Mouse (Mus musculus): ENCODE results near the gene Sec23b.
"Not testable (repeated sequence)": the region's sequence is repeated elsewhere in the genome, so short reads cannot be mapped to it uniquely, and the experiment has no call there.

The Sec23b gene

DNA sequence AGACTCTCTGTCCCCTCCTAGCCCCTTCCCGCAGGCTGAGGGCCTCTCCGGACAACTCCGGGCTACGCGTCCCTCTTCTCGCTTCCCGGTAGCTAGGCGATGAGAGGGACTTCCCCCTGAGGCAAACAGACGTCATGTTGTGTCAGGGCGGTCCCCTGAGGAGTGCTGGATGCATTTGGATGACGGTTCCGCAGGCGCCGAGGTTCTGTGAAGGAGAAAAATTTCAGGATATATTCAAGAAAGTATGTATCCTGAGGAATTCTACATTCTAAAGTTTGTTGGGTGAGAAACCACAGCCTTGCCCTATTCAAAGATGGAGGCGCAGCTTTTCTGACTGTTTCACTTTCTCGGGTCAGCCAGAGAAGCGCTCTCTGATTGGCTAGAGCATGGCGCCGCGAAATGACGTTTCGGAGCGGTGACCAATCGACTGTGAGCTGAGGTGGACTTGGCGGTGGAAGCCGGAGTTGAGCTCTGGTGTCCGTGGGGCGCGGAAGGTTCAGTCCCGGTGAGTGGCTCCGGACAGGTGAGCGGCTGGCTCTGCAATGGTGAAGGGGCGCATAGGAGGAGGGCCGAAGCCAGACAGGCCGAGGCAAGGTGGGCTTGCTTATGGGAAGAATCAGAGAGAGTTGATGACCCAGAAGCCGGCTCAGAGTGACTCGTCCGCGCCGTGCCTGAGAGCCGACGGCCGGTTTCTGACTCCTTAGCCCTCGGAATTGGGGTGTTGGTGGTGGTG, at the start of gene Sec23b:
Gene Sec23b (plus strand): TSS at position 410 of the 733 bp plus-strand sequence.
- peak; percentile 68 for DNase-seq (ENCODE audit: extremely low read depth, low read depth, low spot score)

DNA sequence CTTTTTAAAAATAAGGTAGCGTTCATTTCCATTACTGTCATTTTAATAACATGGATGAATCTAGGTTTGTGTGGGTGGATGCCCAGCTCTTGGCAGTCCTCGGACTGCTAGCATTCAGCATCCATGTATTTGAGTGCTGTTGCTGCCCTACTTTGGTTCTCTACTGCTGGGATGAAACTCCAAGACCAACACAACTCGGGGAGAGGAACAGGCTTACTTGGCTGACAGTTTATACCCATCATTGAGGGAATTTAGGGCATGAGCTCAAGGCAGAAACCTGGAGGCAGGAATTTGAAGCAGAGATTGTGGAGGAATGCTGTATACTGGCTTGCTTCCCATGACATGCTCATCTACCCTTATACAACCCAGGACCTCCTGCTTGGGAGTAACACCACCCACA, 41.4 kb upstream of the Sec23b start:
- DNase-seq (ENCODE audit: extremely low read depth, low read depth, low spot score) = no peak

DNA sequence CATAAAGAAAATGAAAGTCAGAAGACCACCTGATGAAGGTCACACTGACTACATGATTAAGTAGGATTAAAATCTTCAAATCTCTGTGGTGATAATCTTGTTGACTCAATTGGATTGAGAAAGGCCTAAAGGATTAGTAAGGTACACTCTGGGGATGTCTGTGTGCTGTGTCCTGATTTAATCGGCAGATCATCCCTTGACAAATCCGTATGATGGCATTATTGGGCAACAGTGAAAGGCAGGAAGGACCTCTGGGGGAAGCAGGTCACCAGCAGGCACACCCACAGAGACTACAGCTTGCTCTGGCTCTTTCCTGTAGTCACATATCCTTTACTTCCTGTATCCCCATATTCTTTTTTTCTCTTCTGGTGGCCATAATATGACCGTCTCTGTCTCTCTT, 36.3 kb upstream of the Sec23b start:
- DNase-seq (ENCODE audit: extremely low read depth, low read depth, low spot score) = peak; percentile 64

DNA sequence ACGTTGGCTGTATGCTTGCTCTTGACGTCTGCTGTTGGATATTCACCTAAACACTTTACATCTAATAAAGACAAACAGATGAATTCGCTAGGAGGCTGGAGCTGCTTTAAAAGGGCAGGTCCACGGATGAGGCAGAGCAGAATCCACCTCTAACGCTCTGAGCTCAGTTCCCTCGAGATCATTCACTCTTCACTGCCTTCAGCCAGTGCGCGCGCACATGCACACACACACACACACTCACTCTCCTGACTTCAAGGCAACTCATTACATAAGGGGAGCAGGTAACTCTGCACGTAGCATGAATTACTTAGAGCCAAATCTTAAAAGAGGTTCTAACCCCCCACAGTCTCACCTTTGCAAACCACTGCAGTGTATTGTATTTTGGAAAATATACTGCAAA, 30.2 kb upstream of the Sec23b start:
- no peak for DNase-seq (ENCODE audit: extremely low read depth, low read depth, low spot score)

DNA sequence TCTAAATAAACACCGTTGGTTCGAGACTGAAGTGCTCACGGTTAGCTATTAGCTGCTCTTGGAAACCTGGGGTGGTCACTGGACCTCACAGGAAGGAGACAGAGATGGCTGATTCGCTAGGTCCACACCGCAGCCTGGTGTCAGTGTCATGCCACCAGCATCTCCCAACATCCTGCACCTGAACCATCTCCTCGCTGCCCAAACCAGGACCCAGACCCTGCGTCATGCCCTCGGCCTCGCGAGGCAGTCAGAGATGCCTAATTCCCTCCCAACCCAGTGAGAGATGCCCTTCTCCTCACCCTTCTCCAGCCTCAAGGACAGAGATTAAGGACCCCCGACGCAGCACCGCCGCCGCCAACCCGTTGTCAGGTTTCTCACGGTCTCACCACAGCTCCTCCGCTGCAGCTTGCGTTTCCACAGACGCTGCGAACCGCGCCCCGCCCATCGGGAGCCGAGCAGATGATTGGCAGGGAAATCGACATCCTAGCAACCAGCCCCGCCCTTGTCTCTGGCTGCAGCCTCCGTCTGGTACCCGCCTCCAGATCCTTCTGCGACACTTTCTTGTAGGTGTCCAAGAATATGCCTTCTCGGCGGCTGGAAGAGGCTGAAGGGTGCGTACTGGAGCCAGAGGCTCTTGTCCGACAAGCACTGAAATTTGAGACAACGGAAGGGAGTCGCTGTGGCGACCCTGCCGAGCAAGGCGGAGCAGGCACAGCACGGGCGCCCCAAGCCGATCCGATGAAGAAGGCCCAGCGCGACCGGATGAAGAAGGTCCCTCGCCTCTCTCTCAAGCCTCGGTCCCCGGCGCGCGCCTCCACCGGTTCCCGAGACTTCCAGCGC, 28.8 kb upstream of the Sec23b start, which contains the start of the genes Dzank1 and Polr3f:
Gene Dzank1 (minus strand): TSS at position 434 of the 840 bp plus-strand sequence.
Gene Polr3f (plus strand): TSS at position 738 of the 840 bp plus-strand sequence.
- peak; percentile 42 for DNase-seq (ENCODE audit: extremely low read depth, low read depth, low spot score)

DNA sequence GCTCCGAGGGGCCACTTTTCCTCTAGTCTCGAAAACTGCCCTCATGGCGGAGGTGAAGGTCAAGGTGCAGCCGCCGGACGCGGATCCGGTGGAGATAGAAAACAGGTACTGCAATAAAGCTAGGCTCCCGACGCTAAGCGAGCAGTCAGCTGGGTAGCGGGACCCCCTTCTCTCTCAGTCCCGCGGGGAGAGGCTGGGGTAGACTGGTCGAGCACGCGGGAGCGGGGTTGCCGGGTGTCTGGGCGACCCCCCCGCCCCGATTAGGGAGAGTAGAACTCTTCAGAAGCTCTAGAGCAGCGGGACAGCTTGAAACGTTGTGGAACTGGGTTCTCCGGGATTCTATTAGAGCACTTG, 28.2 kb upstream of the Sec23b start:
- no peak for DNase-seq (ENCODE audit: extremely low read depth, low read depth, low spot score)

DNA sequence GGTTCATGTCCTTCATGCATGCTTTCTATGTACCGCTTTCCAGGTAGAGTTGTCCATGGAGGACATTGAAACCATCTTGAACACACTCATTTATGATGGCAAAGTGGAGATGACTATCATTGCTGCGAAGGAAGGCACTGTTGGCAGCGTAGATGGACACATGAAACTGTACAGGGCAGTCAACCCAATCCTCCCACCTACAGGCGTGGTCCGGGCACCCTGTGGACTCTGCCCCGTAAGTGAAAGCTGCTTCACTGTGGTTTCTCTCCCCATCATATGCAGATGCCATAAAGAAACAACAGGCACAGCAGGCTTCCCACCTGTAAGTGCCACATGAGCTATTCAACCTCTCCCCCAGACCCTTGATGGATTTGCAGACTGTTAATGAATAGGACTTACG, 18.9 kb upstream of the Sec23b start:
- DNase-seq (ENCODE audit: extremely low read depth, low read depth, low spot score) = no peak

DNA sequence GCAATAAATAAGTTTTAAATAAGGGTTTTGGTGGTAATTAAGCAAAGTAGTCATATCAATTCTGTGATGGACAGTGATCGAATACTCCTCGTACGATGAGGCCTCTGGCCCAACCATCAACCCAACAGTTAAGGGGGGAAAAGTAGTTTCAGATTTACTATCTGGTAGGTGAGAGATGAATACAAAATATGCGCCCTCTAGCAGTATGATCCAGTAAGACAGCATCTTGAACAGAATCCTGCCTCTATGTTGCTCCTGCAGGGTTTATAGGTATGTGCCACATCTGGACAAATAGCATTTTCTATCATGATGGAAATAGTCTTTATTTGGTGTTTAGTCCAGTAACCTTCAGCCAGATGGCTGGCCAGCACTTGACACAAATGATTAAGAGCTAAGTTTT, 14.8 kb upstream of the Sec23b start:
- no peak for DNase-seq (ENCODE audit: extremely low read depth, low read depth, low spot score)

DNA sequence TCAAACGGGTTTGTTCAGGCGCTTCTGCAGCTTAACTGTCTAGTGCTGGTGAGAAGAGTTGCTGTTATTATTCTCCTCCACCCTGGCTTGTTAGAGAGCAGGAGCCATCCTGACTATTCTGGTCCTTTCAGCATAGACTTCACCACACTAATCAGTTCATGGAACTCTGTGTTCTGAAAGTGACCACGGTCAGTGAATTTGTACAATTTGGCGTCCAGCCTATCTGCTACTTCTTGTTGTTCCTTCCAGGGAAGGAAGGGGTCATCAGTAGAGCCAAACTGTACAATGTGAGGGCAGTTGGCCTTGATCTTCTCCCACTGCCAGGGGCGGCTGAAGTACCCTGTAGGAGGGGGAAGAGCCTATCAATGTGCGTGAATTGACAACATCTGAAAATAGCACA, 12.4 kb upstream of the Sec23b start:
- no peak for DNase-seq (ENCODE audit: extremely low read depth, low read depth, low spot score)

DNA sequence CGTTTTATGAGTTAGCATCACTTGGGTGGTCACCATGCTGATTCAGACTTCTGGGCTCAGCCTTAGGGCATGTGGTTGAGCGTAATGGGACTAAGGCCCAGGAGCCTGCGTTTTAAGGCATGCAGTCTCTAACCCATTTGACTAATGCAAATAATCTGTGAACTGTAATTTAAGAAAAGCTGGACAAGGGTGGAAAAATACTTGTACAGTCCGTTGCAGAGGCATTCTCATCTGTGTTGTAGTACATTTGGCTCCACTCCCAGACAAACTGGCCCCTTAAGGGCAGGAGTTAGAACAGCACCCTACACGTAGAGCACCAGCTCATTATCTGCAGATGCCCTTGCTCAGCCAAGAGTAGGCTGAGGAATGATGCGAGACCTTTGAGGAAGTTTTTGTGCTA, 11.4 kb upstream of the Sec23b start:
- no peak for DNase-seq (ENCODE audit: extremely low read depth, low read depth, low spot score)

DNA sequence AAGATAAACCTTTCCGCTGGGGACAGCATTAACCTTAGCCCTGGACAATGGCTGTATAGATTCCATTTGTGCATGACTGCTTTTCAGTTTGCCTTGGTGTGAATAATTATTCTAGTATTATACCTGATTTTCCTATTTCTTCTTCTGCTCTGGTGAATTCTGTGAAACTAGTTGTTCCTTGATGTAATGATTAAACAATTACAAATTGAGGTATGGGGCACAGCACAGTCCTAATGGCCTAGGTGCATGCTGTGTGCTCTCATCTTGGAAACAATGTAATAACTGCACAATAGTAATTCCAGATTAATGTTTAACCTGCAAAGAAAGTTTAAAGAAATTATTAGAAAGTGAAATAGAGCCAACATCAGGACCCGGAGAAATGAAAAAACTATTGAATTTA, 11.0 kb upstream of the Sec23b start:
- DNase-seq (ENCODE audit: extremely low read depth, low read depth, low spot score) = no peak

DNA sequence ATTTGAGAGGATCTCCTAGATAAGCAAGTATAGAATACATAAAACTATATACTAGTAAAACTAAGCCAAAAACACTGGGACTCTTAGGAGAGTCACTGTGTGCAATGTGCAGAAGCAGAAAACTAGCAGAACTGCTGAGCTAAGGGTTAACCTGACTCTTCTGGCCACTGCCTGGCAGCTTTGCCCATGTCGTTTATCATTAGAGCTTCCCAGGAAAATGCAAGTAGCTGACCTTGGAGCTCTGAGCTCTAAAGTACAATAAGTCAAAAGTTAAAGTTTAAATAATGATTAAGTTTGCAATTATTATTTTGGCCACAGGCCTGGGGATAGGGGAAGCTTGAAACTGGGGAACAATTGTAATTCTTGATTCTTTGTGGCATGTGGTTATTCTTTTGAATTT, 10.5 kb upstream of the Sec23b start:
- DNase-seq (ENCODE audit: extremely low read depth, low read depth, low spot score) = no peak

DNA sequence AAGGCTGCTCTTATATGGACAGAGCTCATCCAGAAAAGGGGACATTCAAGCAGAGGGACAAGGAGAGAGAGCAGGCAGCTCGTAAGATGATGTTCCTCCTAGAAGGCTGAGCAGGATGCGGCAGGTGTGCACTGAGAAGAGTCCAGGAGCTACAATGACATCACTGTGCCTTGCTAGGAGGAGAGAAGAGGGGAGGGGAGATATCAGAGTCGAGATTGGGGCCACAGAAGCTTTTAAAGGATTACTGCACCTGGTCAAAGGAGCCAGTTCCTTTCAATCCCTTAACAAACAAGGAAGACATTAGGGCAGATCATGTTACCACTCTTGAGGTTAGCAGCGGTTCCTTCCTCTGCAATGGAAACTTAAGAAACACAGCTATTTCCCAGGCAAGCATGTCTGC, 8.5 kb upstream of the Sec23b start:
- DNase-seq (ENCODE audit: extremely low read depth, low read depth, low spot score) = no peak

DNA sequence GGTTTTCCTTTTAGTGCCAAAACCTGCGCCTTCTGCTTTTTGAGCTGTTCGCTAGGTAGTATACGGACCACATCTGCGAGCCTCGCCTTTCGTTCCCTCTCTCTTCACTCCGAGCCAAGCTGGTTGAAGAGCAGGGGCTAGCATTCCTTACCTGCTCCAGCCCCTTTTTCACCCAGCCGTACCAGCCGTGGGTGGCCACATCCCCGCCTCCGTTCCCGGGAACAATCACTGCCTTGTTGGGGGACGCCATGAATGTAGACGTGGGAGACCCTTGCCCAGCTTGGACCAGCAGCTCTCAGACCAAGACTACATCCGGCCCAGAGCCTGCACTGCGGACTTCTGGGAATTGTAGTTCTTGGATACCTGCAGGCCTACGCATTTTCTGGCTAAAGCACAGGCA, 5.5 kb upstream of the Sec23b start, which contains the start of gene Rbbp9:
Gene Rbbp9 (minus strand): TSS at position 341 of the 400 bp plus-strand sequence.
- no peak for DNase-seq (ENCODE audit: extremely low read depth, low read depth, low spot score)

DNA sequence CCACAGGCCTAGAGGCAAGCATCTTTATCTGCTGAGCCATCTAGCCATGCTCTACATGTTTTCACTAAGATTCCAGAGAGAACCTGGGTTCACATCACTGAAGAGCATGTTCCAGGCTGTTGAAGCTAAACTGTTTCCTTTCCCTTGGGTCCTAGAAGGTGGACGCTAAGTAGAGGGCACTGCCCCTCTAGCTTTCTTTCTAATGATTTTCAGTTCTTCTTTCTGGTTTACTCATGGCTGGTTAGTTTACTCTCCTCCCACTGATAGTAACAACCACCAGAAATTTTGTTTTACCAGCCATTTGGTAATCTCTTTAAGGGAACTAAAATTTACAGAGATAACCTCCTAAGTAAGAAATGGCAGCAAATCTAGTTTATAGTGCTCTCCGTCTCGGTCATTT, 2.1 kb upstream of the Sec23b start:
- DNase-seq (ENCODE audit: extremely low read depth, low read depth, low spot score) = no peak

DNA sequence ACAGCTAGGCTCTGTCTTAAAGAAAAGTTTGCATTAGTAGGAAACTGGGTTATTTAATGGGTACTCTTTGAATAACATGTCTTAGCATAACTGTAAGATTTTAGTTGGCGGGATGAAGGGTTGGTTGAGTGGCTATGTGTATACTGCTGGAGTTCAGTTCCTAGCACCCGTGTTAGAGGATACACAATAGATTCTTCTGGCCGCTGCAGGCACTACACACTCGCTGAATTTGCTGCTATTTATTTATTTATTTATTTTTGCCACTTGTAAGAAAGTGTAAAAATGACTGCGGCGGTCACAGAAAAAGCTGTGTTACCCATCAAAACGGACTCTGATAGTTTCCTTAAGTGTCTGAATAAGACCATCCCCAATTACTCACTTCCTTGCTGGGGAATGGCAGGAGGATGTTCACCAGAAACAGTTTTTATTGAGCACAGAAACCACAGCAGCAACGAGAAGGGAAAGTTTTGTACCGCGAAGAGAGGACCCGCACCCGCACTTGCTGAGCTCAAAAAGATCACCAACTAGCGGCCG, 676 bp upstream of the Sec23b start:
- no peak for DNase-seq (ENCODE audit: extremely low read depth, low read depth, low spot score)

DNA sequence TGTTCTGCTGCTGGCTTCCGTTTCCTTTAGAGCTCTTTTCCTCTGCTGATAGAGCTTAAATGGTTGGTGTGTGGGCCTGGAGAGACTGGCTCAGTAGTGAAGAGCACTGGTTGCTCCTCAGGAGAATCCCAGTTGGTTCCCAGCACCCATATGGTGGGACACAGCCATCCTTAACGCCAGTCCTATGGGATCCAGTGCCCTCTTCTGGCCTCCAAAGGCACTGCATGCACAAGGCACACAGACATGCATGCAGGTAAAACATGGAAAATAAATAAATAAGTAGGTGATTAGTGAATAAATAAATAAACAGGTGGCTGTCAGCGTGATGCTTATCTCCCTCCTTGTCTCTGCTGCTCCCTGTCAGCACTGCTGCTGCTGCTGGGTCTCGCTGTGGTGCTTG, 32.7 kb downstream of the Sec23b start:
- no peak for DNase-seq (ENCODE audit: extremely low read depth, low read depth, low spot score)

DNA sequence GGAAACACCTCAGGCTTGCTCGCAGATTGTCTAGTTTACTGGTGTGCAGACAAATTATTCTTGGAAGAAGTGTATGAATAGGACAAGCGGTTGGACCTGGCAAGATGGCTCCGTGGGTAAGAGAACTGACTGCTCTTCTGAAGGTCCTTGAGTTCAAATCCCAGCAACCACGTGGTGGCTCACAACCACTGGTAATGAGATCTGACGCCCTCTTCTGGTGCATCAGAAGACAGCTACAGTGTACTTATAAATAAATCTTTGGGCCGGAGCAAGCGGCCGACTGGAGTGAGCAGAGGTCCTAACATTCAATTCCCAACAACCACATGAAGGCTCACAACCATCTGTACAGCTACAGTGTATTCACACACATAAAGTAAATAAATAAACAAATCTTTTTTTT, 37.0 kb downstream of the Sec23b start:
- DNase-seq (ENCODE audit: extremely low read depth, low read depth, low spot score) = not testable (repeated sequence)

DNA sequence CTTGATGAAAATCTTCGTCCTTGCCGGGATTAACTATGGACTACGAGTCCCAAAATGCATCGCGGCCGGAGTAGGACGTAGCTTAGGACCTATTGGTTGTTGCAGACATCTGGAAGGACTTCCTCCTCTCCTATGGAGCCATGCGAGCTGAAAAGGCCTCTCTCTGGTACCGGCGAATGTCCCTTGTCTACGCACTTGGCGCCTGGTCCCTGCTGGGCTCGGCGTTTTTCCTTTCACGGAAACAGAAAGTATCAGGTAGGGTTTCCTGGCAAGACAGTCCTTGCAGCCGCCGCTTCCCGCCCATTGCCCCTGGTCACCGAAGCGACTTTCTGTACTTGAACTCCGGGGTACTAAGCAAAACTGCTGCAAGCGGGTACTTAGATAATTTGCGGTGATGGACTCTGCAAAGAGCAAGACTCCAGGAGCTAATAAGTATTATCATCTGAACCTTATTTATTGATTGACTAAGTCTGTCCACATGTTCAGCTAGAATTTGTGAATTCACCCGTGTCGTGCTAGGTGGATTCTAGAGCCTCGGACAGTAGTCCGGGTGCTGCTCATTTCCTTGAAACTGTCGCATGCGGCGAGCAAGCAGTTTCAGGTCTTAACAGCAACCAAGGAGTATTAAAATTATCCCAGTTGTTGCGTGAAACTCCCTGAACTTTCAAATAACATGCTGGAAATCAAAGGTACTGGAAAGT, 38.1 kb downstream of the Sec23b start, which contains the start of gene Smim26:
Gene Smim26 (plus strand): TSS at position 104 of the 701 bp plus-strand sequence.
- DNase-seq (ENCODE audit: extremely low read depth, low read depth, low spot score) = peak; percentile 37

DNA sequence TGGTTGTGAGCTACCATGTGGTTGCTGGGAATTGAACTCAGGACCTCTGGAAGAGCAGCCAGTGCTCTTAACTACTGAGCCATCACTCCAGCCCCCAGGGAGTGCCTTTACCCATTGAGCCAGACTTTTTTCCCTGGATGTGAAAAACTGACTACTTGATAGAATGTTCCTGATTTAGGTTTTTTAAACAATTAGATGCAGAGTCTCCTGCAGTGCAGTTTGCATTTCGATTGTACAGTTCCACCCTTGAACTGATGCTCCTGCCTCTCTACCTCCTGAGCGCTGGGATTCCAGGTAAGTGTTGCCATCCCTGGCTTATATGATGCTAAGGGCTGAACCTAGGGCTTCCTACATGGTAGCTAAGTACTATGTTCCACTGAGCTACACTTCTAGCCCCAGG, 42.0 kb downstream of the Sec23b start:
- DNase-seq (ENCODE audit: extremely low read depth, low read depth, low spot score) = no peak

Data from fat pad, adult 2 months (tissue).